Mouse (Mus musculus) embryonic facial prominence, embryonic 12.5 days (tissue): ENCODE measurements around the gene Fam168a. TPM values are rescaled to one million over a fixed set of nuclear protein-coding genes. Genes with fewer than 3 reads are reported as not detected.

Source experiments
- ATAC-seq: fragments of 200-750 bp; cut with Nextera tagmentation; 2 replicates; pipeline ENCODE4 v1.8.0; 2017; ENCODE audit not compliant: insufficient number of reproducible peaks, insufficient read depth, low FRiP score, low TSS enrichment
- H3K27ac ChIP-seq: fragments of 300-500 bp; sonication (generic); 2 replicates; pipeline ENCODE4 v1.5.1; 2016; ENCODE audit warnings: mild to moderate bottlenecking
- H3K27me3 ChIP-seq: fragments of 300-500 bp; sonication (generic); 2 replicates; pipeline ENCODE4 v1.6.1; 2016; ENCODE audit warnings: mild to moderate bottlenecking, moderate library complexity
- H3K36me3 ChIP-seq: fragments of 300-500 bp; sonication (generic); 2 replicates; pipeline ENCODE4 v1.6.1; 2016; ENCODE audit warnings: mild to moderate bottlenecking
- H3K4me1 ChIP-seq: fragments of 300-500 bp; sonication (generic); 2 replicates; pipeline ENCODE4 v1.6.1; 2016
- H3K4me2 ChIP-seq: fragments of 300-500 bp; sonication (generic); replicated peaks from 2 replicates; pipeline ENCODE4 v1.6.1; 2016; ENCODE audit warnings: mild to moderate bottlenecking, moderate library complexity
- H3K4me3 ChIP-seq: fragments of 300-500 bp; sonication (generic); 2 replicates; pipeline ENCODE4 v1.5.1; 2016; ENCODE audit warnings: mild to moderate bottlenecking
- H3K9ac ChIP-seq: fragments of 300-500 bp; sonication (generic); 2 replicates; pipeline ENCODE4 v1.6.1; 2016; ENCODE audit warnings: mild to moderate bottlenecking, moderate library complexity
- H3K9me3 ChIP-seq: fragments of 300-500 bp; sonication (generic); 2 replicates; pipeline ENCODE4 v1.6.1; 2016; ENCODE audit warnings: mild to moderate bottlenecking, moderate library complexity
- WGBS: fragments of 180-500 bp; shearing (Covaris S2); methylation state at CpG from one replicate; pipeline ENCODE4 v1.1.7; 2016; 5-methylcytosine and 5-hydroxymethylcytosine counted together
- polyA plus RNA-seq: library from polyadenylated mRNA; unstranded; fragments of >200 nt; fragmentation: Nextera tagmentation; extraction: Ambion mirVana; gene quantifications from 2 replicates; pipeline ENCODE4 v1.2.1, GENCODE M21; 2016

The Fam168a gene
- polyA plus RNA-seq: 51.8 and 53.4 TPM in 2 replicates

DNA sequence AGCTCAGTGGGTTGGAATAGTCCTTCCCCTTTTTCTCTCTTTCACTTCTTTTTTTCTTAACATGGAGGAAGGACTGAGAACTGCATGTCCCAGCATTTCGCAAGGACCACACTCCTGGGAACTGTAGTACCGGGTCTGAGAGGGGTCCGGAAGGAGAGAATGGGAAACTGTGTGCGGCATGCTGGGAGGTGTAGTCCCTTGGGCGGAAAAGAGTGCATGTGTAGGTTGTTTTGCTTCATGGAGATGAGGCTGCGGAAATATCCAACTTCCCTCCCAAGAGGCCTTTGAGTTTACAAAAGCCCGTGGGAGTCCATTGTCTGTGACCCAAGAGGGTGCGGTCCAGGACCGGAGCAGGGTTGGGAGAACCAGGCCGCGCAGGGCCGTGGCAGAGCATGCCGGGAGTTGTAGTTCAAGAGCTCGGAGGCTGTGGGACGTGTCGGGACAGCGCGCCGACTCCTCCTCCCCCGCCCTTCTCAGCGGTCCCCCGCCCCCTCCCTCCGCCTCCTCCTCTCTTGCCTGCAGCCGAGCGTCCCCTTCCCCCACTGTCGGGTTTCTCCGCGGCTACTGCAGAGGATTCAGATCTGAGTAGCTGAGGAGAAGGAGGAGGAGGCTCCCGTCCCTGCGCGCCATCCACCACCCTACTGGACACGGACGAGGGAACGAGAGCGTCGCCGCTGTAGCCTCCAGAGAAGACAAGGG lies at the start of gene Fam168a:
Fam168a (plus strand) TSS at position 493 of the 699 bp plus-strand sequence.
- Histone ChIP-seq H3K27me3 (no peaks in the 10 kb centered on the region), H3K36me3 (no peaks in the 10 kb centered on the region), H3K9me3 (no peaks in the 10 kb centered on the region), H3K27ac (peak within 1 kb of the TSS; percentile 99), H3K4me1 (peaks cover 14% of the 10 kb centered on the region), H3K4me3 (peak within 1 kb of the TSS; percentile 91), H3K9ac (peak within 1 kb of the TSS; percentile 91), H3K4me2 (peak within 1 kb of the TSS; percentile 85)
- WGBS: under 1% methylated on average over 35 of the region's 37 CpGs
- peak; percentile 99 for ATAC-seq

DNA sequence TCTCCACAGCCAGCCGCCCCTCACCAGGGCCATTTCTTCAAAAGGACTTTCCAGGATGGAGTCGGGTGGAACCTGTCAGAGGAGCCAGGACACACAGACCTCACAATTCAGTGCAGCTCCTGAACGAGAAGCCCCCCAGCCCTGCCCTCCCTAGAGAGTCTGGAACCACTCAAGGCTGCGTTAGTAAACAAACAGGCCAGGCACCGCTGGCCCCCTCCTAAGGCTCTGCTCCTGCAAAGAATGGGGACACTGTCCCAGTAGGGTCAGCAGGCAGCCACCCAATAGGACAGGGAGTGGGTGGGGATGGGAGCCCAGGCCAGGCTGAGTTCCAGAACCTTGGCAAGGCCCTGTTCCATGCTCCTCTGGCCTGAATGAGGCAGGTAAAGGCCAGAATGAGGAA lies 49.7 kb upstream of the Fam168a start:
- Histone ChIP-seq H3K27me3 (no peaks in the 10 kb centered on the region), H3K36me3 (no peaks in the 10 kb centered on the region), H3K4me3 (no peak overlapping the region), H3K9ac (no peak overlapping the region), H3K4me2 (no peak overlapping the region), H3K27ac (no peak overlapping the region), H3K9me3 (no peaks in the 10 kb centered on the region), H3K4me1 (peaks cover 26% of the 10 kb centered on the region; the same call in 1 of the 2 replicates)
- ATAC-seq: no peak
- WGBS: 19% methylated on average over 5 of the region's 5 CpGs

GRCm38 (mm10) chr7:100658093-100658578 lies 48.3 kb upstream of the Fam168a start:
- 0 out of 2 replicates have a peak, but pooled peaks have one; percentile 10 for ATAC-seq
- 25% methylated on average over 18 of the region's 18 CpGs for whole genome bisulfite sequencing
- peak overlapping the region; percentile 15; the same call in 1 of the 2 replicates for H3K4me3 ChIP-seq

DNA sequence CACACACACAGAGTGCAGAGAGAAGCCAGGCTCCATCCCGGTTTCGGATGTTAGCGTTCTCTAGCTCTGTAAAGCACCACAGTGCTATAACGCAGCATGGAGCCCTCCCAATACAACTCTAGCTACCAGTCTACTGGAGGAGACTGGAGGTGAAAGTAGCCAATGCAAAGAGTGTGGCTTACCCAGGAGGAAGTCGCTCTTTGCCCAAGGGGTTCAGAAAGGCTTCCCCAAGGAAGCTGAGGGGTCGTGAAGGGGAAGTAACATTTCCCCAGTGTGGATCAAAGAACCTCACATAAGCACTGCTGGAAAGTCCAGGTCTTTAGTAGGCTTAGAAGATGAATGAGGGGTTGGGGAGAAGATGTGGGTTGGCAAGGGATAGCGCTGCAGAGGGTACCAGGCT lies 45.2 kb upstream of the Fam168a start:
- no peak for ATAC-seq
- WGBS: 77% methylated on average over 7 of the region's 7 CpGs

More at GRCm38 (mm10) chr7:100658093-100658578, 48.3 kb upstream of the Fam168a start:
- Histone ChIP-seq H3K9ac (no peak overlapping the region), H3K27ac (no peak overlapping the region), H3K4me2 (peak overlapping the region; percentile 37), H3K36me3 (no peaks in the 10 kb centered on the region), H3K27me3 (no peaks in the 10 kb centered on the region), H3K9me3 (no peaks in the 10 kb centered on the region), H3K4me1 (peaks cover 26% of the 10 kb centered on the region; the same call in 1 of the 2 replicates)

GRCm38 (mm10) chr7:100662231-100662630 lies 44.2 kb upstream of the Fam168a start, which contains the start of gene Plekhb1:
Gene Plekhb1, minus strand, starts transcription at chr7:100662414.
- peak within 1 kb of the TSS; percentile 46; the same call in 1 of the 2 replicates for H3K27ac ChIP-seq
- H3K36me3 ChIP-seq: no peaks in the 10 kb centered on the region
- WGBS: 69% methylated on average over 8 of the region's 8 CpGs
- no peaks in the 10 kb centered on the region for H3K27me3 ChIP-seq
- no peak for ATAC-seq
- no peak within 1 kb of the TSS for H3K4me2 ChIP-seq
- H3K9ac ChIP-seq: no peak within 1 kb of the TSS
- H3K4me1 ChIP-seq: peaks cover 12% of the 10 kb centered on the region; the same call in 1 of the 2 replicates
- H3K4me3 ChIP-seq: no peak within 1 kb of the TSS
- no peaks in the 10 kb centered on the region for H3K9me3 ChIP-seq

More for the DNA sequence above, 45.2 kb upstream of the Fam168a start:
- no peak overlapping the region for H3K9ac ChIP-seq
- peaks cover 19% of the 10 kb centered on the region; the same call in 1 of the 2 replicates for H3K4me1 ChIP-seq
- H3K27ac ChIP-seq: no peak overlapping the region
- no peak overlapping the region for H3K4me3 ChIP-seq
- H3K27me3 ChIP-seq: no peaks in the 10 kb centered on the region
- no peaks in the 10 kb centered on the region for H3K9me3 ChIP-seq
- H3K36me3 ChIP-seq: no peaks in the 10 kb centered on the region
- H3K4me2 ChIP-seq: no peak overlapping the region

GRCm38 (mm10) chr7:100663190-100663589 lies 43.2 kb upstream of the Fam168a start:
- Histone ChIP-seq H3K27me3 (no peaks in the 10 kb centered on the region), H3K36me3 (no peaks in the 10 kb centered on the region), H3K4me1 (peaks cover 10% of the 10 kb centered on the region; the same call in 1 of the 2 replicates), H3K9ac (no peak overlapping the region), H3K9me3 (no peaks in the 10 kb centered on the region), H3K27ac (peak overlapping the region; percentile 46; the same call in 1 of the 2 replicates), H3K4me2 (no peak overlapping the region), H3K4me3 (no peak overlapping the region)
- 2% methylated on average over 13 of the region's 13 CpGs for WGBS
- ATAC-seq: peak; percentile 88

DNA sequence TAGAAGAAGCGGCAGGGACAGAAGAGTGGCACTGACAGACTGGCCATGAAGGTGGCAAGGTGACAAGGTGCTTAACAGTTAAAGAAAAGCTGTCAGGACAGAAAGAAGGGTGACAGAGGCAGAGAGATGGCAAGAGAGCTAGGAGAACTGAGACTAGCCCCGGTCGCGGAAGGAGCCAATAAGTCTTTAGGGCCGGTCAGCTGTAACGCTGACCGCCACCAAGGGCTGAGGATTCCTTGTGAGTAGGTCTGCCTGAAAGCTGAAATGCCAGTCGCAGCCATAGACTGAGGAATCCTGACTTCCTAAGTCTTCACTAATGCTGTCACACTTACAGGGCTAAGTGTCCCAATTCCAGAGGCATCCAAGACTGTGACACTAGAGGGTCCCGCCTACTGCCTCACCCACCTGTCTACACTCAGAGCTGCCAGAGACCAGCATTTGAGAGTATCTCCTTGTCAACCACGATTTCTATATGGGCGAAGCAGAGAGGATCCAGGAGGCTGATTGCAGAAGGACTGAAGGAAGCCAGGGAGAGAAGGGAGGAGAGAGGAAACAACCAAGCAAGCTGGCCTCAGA lies 42.6 kb upstream of the Fam168a start:
- H3K4me3 ChIP-seq: no peak overlapping the region
- H3K9ac ChIP-seq: no peak overlapping the region
- peaks cover 3% of the 10 kb centered on the region; the same call in 1 of the 2 replicates for H3K4me1 ChIP-seq
- WGBS: 69% methylated on average over 11 of the region's 11 CpGs
- H3K27me3 ChIP-seq: no peaks in the 10 kb centered on the region
- no peaks in the 10 kb centered on the region for H3K9me3 ChIP-seq
- no peak overlapping the region for H3K4me2 ChIP-seq
- H3K36me3 ChIP-seq: no peaks in the 10 kb centered on the region
- no peak for ATAC-seq
- no peak overlapping the region for H3K27ac ChIP-seq

GRCm38 (mm10) chr7:100670646-100671045 lies 35.8 kb upstream of the Fam168a start:
- no peak overlapping the region for H3K9ac ChIP-seq
- no peak overlapping the region for H3K4me2 ChIP-seq
- no peaks in the 10 kb centered on the region for H3K27me3 ChIP-seq
- no peak overlapping the region for H3K4me3 ChIP-seq
- H3K27ac ChIP-seq: no peak overlapping the region
- no peaks in the 10 kb centered on the region for H3K9me3 ChIP-seq
- 83% methylated on average over 5 of the region's 5 CpGs for WGBS
- H3K4me1 ChIP-seq: peaks cover 3% of the 10 kb centered on the region; the same call in 1 of the 2 replicates
- H3K36me3 ChIP-seq: no peaks in the 10 kb centered on the region
- ATAC-seq: no peak

DNA sequence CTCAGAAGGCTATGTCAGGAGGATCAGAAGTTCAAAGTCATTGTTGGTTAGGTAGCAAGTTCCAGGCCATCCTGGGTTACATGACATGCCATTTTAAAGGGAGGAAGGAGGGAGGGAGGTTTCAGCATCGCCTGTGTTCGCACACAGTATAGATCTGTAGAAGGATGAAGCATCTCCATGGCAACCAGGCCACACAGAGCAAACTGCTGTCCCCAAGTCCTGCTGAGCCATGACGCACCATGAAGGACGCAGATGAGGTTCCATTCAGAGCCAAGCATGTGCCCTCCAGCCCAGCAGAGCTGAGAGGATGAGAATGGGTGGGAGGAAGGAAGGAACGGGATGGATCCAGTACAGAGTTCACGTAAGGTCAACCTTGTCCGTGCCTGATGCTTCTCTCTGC lies 33.0 kb upstream of the Fam168a start:
- WGBS: 61% methylated on average over 7 of the region's 7 CpGs
- Histone ChIP-seq H3K27me3 (no peaks in the 10 kb centered on the region), H3K4me1 (peaks cover 3% of the 10 kb centered on the region; the same call in 1 of the 2 replicates), H3K4me3 (no peak overlapping the region), H3K27ac (no peak overlapping the region), H3K9me3 (no peaks in the 10 kb centered on the region), H3K36me3 (no peaks in the 10 kb centered on the region), H3K9ac (no peak overlapping the region), H3K4me2 (no peak overlapping the region)
- ATAC-seq: no peak

DNA sequence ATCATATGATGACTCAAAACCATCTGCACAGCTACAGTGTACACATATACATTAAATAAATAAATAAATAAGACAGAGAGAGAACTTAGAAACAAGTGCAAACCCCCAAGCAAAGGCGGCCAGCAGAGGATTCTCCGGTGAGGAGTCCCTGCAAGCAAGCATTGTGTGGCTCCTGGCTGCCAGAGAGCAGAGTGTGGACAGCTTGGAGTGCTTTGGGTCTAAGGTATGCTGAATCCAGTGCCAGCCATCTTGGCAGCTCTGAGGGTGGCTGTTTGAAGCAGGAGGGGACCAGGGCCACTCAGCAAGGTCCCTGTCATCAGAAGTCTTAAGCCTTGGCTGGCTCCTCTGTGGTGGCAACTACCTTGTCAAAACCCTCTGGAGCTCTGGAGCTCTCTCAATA lies 31.5 kb upstream of the Fam168a start:
- no peak for ATAC-seq
- no peaks in the 10 kb centered on the region for H3K27me3 ChIP-seq
- H3K4me2 ChIP-seq: no peak overlapping the region
- no peak overlapping the region for H3K27ac ChIP-seq
- no peaks in the 10 kb centered on the region for H3K36me3 ChIP-seq
- no peak overlapping the region for H3K4me3 ChIP-seq
- no peak overlapping the region for H3K9ac ChIP-seq
- no peaks in the 10 kb centered on the region for H3K9me3 ChIP-seq
- WGBS: 96% methylated on average over 2 of the region's 2 CpGs
- H3K4me1 ChIP-seq: peaks cover 6% of the 10 kb centered on the region; the same call in 1 of the 2 replicates

GRCm38 (mm10) chr7:100678052-100678451 lies 28.4 kb upstream of the Fam168a start:
- no peak for ATAC-seq
- H3K9me3 ChIP-seq: no peaks in the 10 kb centered on the region
- no peaks in the 10 kb centered on the region for H3K36me3 ChIP-seq
- no peak overlapping the region for H3K9ac ChIP-seq
- no peak overlapping the region for H3K27ac ChIP-seq
- H3K27me3 ChIP-seq: no peaks in the 10 kb centered on the region
- peaks cover 5% of the 10 kb centered on the region; the same call in 1 of the 2 replicates for H3K4me1 ChIP-seq
- H3K4me3 ChIP-seq: no peak overlapping the region
- no peak overlapping the region for H3K4me2 ChIP-seq
- 86% methylated on average over 5 of the region's 5 CpGs for WGBS
